Mouse (Mus musculus): ENCODE data around the gene Podxl. TPM values are rescaled to one million over a fixed set of nuclear protein-coding genes. Genes with fewer than 3 reads are reported as not detected.

Podxl gene
- polyA plus RNA-seq, 1 experiment from 2014 or later: 14.1 TPM

- H3K36me3 ChIP-seq: peaks cover 8% of the 10 kb centered on the region
- no peaks in the 10 kb centered on the region for H3K9me3 ChIP-seq
- 94% methylated on average over 3 of the region's 3 CpGs for WGBS
- H3K27me3 ChIP-seq: no peaks in the 10 kb centered on the region
- no peak overlapping the region for H3K27ac ChIP-seq
- H3K4me1 ChIP-seq (replicated peaks): no peaks in the 10 kb centered on the region
- no peak overlapping the region for H3K4me3 ChIP-seq
- ATAC-seq (ENCODE audit: low FRiP score): no peak
- no peak overlapping the region for H3K9ac ChIP-seq
- H3K4me2 ChIP-seq: no peak overlapping the region
Measured at GRCm38 (mm10) chr6:31531880-31532279, 31.9 kb downstream of the Podxl start.

GRCm38 (mm10) chr6:31528339-31528738, 35.4 kb downstream of the Podxl start:
- H3K4me3 ChIP-seq: no peak overlapping the region
- no peaks in the 10 kb centered on the region for H3K27me3 ChIP-seq
- H3K4me2 ChIP-seq: no peak overlapping the region
- 0 out of 2 replicates have a peak, but pooled peaks cover 2% of the 10 kb centered on the region for H3K4me1 ChIP-seq (replicated peaks)
- WGBS: 78% methylated on average over 5 of the region's 5 CpGs
- peaks cover 41% of the 10 kb centered on the region for H3K36me3 ChIP-seq
- H3K27ac ChIP-seq: no peak overlapping the region
- no peak overlapping the region for H3K9ac ChIP-seq
- no peaks in the 10 kb centered on the region for H3K9me3 ChIP-seq
- ATAC-seq (ENCODE audit: low FRiP score): no peak

- H3K4me3 ChIP-seq: no peak overlapping the region
- 78% methylated on average over 7 of the region's 7 CpGs for WGBS
- no peak for ATAC-seq (ENCODE audit: low FRiP score)
- no peak overlapping the region for H3K9ac ChIP-seq
- no peaks in the 10 kb centered on the region for H3K9me3 ChIP-seq
- no peak overlapping the region for H3K27ac ChIP-seq
- H3K4me1 ChIP-seq (replicated peaks): 0 out of 2 replicates have a peak, but pooled peaks cover 7% of the 10 kb centered on the region
- no peaks in the 10 kb centered on the region for H3K27me3 ChIP-seq
- H3K4me2 ChIP-seq: no peak overlapping the region
- peaks cover 45% of the 10 kb centered on the region for H3K36me3 ChIP-seq
Measured at GRCm38 (mm10) chr6:31527897-31528296, 35.9 kb downstream of the Podxl start.

GRCm38 (mm10) chr6:31526929-31527328, 36.9 kb downstream of the Podxl start:
- Histone ChIP-seq H3K36me3 (peaks cover 54% of the 10 kb centered on the region), H3K9me3 (no peaks in the 10 kb centered on the region), H3K27ac (no peak overlapping the region), H3K4me1 (replicated peaks) (0 out of 2 replicates have a peak, but pooled peaks cover 9% of the 10 kb centered on the region), H3K9ac (no peak overlapping the region), H3K4me3 (no peak overlapping the region), H3K27me3 (no peaks in the 10 kb centered on the region), H3K4me2 (no peak overlapping the region)
- ATAC-seq (ENCODE audit: low FRiP score): no peak
- WGBS: 94% methylated on average over 5 of the region's 5 CpGs

GRCm38 (mm10) chr6:31525231-31525900, 38.4 kb downstream of the Podxl start:
- peaks cover 54% of the 10 kb centered on the region for H3K36me3 ChIP-seq
- no peak overlapping the region for H3K4me2 ChIP-seq
- H3K27me3 ChIP-seq: no peaks in the 10 kb centered on the region
- H3K9me3 ChIP-seq: no peaks in the 10 kb centered on the region
- peak; percentile 71 for ATAC-seq (ENCODE audit: low FRiP score)
- 79% methylated on average over 6 of the region's 6 CpGs for WGBS
- no peak overlapping the region for H3K27ac ChIP-seq
- peaks cover 19% of the 10 kb centered on the region for H3K4me1 ChIP-seq (replicated peaks)
- H3K9ac ChIP-seq: no peak overlapping the region
- H3K4me3 ChIP-seq: no peak overlapping the region

- 95% methylated on average over 8 of the region's 8 CpGs for WGBS
- Histone ChIP-seq H3K4me3 (no peak overlapping the region), H3K36me3 (peaks cover 54% of the 10 kb centered on the region), H3K9me3 (no peaks in the 10 kb centered on the region), H3K27ac (no peak overlapping the region), H3K9ac (no peak overlapping the region), H3K27me3 (no peaks in the 10 kb centered on the region), H3K4me2 (no peak overlapping the region), H3K4me1 (replicated peaks) (peaks cover 19% of the 10 kb centered on the region)
- ATAC-seq (ENCODE audit: low FRiP score): no peak
Measured at GRCm38 (mm10) chr6:31524647-31525046, 39.1 kb downstream of the Podxl start.

GRCm38 (mm10) chr6:31524121-31524520, 39.7 kb downstream of the Podxl start:
- 96% methylated on average over 13 of the region's 13 CpGs for WGBS
- H3K9ac ChIP-seq: no peak overlapping the region
- H3K4me1 ChIP-seq (replicated peaks): peaks cover 19% of the 10 kb centered on the region
- no peak overlapping the region for H3K4me2 ChIP-seq
- no peak overlapping the region for H3K4me3 ChIP-seq
- no peak for ATAC-seq (ENCODE audit: low FRiP score)
- H3K27ac ChIP-seq: no peak overlapping the region
- no peaks in the 10 kb centered on the region for H3K9me3 ChIP-seq
- peaks cover 54% of the 10 kb centered on the region for H3K36me3 ChIP-seq
- no peaks in the 10 kb centered on the region for H3K27me3 ChIP-seq

GRCm38 (mm10) chr6:31523657-31524056, 40.1 kb downstream of the Podxl start:
- Histone ChIP-seq H3K9ac (no peak overlapping the region), H3K4me3 (no peak overlapping the region), H3K27me3 (no peaks in the 10 kb centered on the region), H3K4me2 (no peak overlapping the region), H3K9me3 (no peaks in the 10 kb centered on the region), H3K4me1 (replicated peaks) (peaks cover 19% of the 10 kb centered on the region), H3K36me3 (peaks cover 53% of the 10 kb centered on the region), H3K27ac (no peak overlapping the region)
- no peak for ATAC-seq (ENCODE audit: low FRiP score)
- WGBS: 90% methylated on average over 4 of the region's 4 CpGs

GRCm38 (mm10) chr6:31523039-31523438, 40.7 kb downstream of the Podxl start:
- Histone ChIP-seq H3K4me1 (replicated peaks) (peaks cover 24% of the 10 kb centered on the region), H3K27ac (0 out of 2 replicates have a peak overlapping the region, but pooled peaks have one; percentile 2)
- ATAC-seq (ENCODE audit: low FRiP score): no peak

GRCm38 (mm10) chr6:31522478-31522877, 41.3 kb downstream of the Podxl start:
- Histone ChIP-seq H3K36me3 (peaks cover 45% of the 10 kb centered on the region), H3K4me2 (no peak overlapping the region), H3K27me3 (no peaks in the 10 kb centered on the region), H3K4me1 (replicated peaks) (peaks cover 29% of the 10 kb centered on the region), H3K9me3 (no peaks in the 10 kb centered on the region), H3K4me3 (no peak overlapping the region), H3K27ac (0 out of 2 replicates have a peak overlapping the region, but pooled peaks have one; percentile 2), H3K9ac (no peak overlapping the region)
- 89% methylated on average over 4 of the region's 4 CpGs for WGBS
- no peak for ATAC-seq (ENCODE audit: low FRiP score)

More at GRCm38 (mm10) chr6:31523039-31523438, 40.7 kb downstream of the Podxl start:
- Histone ChIP-seq H3K9me3 (no peaks in the 10 kb centered on the region), H3K9ac (no peak overlapping the region), H3K36me3 (peaks cover 47% of the 10 kb centered on the region), H3K27me3 (no peaks in the 10 kb centered on the region), H3K4me3 (no peak overlapping the region), H3K4me2 (no peak overlapping the region)
- 52% methylated on average over 5 of the region's 5 CpGs for WGBS

GRCm38 (mm10) chr6:31521491-31522355, 42.1 kb downstream of the Podxl start:
- peaks cover 45% of the 10 kb centered on the region for H3K36me3 ChIP-seq
- H3K4me1 ChIP-seq (replicated peaks): peaks cover 30% of the 10 kb centered on the region
- H3K4me3 ChIP-seq: no peak overlapping the region
- H3K9ac ChIP-seq: no peak overlapping the region
- ATAC-seq (ENCODE audit: low FRiP score): no peak
- WGBS: 87% methylated on average over 8 of the region's 8 CpGs
- no peaks in the 10 kb centered on the region for H3K27me3 ChIP-seq
- no peak overlapping the region for H3K27ac ChIP-seq
- H3K4me2 ChIP-seq: no peak overlapping the region
- H3K9me3 ChIP-seq: no peaks in the 10 kb centered on the region

GRCm38 (mm10) chr6:31520486-31521215, 43.1 kb downstream of the Podxl start:
- no peak for ATAC-seq (ENCODE audit: low FRiP score)
- WGBS: 82% methylated on average over 7 of the region's 7 CpGs
- H3K27ac ChIP-seq: peak overlapping the region; percentile 14; the same call in 1 of the 2 replicates

More at GRCm38 (mm10) chr6:31520486-31521215, 43.1 kb downstream of the Podxl start:
- no peak overlapping the region for H3K4me2 ChIP-seq
- no peak overlapping the region for H3K9ac ChIP-seq
- H3K4me1 ChIP-seq (replicated peaks): peaks cover 30% of the 10 kb centered on the region
- no peaks in the 10 kb centered on the region for H3K27me3 ChIP-seq
- H3K4me3 ChIP-seq: no peak overlapping the region
- peaks cover 35% of the 10 kb centered on the region for H3K36me3 ChIP-seq
- H3K9me3 ChIP-seq: no peaks in the 10 kb centered on the region
